Mouse (Mus musculus): Measurements from ENCODE around the gene Neurog2.

The Neurog2 gene

DNA sequence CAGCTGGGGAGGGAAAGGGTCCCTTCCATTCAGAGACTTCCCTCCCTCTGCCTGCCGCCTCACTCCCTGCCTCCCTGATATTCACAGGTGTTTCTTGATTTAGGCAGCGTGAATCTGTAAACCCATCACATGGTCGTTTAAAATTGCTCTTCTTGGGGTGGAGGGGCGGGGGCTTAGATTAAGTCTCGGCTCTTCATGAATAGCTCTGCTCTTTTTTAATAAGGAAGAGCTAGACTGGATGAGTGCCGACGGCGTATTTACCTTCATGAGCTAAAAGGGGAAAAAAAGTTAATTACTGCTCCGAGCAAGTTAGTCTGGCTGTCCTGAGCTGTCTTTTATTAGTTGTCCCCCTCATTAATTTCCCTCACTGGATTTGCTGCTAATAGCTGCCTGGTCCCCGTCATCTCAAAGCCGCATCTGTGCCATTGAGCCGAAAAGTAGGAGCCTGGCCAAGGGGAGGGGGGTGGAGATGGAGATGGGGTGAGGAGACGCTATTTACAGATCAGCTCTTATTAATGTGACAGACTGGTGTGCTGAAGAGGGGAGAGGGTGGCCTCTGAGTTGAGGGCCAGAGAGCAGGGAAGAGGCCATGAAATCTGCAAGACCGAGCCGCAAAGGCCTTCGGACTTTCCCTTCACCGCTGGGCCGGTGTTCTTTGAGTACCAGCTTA is 13.4 kb downstream of the Neurog2 start:
- DNase-seq (ENCODE audit: low spot score): no peak

DNA sequence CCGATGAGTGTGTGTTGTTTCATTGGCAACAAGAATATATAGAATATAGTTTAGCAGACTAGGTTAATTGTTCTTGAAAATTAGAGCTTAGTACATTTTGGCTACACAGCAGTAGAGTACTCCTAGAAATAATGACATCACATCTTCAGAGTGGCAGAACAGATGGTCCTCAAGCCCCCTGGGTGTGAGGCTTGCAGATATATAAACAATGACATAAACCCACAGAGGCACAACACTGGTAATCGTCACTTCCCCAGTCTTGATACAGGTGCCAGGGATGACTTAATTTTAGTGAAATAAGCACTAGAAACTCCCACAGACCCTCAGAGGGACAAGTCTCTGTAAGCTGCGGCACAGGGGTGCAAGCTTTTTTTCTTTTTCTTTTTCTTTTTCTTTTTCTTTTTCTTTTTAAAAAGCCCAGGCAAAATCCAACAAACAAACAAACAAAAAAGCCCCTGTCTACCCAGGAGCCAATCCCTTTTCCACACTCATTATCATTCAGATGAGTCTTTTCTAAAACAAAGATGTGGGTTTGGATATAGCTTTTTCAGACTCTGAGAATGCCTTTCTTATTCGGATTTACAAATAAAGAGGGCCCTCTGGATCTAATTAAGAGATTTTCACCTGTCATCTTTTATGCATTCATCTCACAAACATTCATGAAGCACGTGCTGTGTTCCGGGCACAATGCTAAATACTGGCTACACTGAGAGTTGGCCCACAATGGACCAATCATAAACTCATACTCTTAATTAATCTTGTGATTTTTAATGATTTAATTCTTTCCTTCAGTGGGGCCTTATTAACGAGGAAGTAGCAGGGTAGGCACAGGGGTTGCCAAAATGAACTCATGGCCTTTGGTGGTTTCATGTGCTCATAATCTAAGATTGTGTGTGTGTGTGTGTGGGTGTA is 19.1 kb downstream of the Neurog2 start:
- no peak for DNase-seq (ENCODE audit: low spot score)

DNA sequence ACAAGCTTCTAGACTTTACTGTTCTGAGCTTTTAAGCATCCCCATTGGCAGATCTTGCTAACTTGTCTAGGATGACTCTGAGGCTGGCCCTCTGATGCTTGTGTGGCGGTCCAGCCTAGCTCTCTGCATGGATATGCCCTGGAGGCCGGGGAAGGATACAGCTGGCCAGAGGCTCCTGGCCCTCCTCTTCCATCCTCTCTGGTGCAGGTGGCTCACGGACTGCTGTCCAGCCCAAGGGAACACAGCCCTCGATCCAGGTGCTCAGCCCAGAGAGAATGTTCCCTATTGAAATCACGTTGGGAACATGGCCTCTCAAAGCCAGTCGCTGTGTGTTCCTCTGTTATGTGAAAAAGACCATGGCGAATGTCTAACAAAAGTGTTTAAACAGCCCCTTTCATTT is 27.8 kb downstream of the Neurog2 start:
- DNase-seq (ENCODE audit: low spot score): peak; percentile 23

DNA sequence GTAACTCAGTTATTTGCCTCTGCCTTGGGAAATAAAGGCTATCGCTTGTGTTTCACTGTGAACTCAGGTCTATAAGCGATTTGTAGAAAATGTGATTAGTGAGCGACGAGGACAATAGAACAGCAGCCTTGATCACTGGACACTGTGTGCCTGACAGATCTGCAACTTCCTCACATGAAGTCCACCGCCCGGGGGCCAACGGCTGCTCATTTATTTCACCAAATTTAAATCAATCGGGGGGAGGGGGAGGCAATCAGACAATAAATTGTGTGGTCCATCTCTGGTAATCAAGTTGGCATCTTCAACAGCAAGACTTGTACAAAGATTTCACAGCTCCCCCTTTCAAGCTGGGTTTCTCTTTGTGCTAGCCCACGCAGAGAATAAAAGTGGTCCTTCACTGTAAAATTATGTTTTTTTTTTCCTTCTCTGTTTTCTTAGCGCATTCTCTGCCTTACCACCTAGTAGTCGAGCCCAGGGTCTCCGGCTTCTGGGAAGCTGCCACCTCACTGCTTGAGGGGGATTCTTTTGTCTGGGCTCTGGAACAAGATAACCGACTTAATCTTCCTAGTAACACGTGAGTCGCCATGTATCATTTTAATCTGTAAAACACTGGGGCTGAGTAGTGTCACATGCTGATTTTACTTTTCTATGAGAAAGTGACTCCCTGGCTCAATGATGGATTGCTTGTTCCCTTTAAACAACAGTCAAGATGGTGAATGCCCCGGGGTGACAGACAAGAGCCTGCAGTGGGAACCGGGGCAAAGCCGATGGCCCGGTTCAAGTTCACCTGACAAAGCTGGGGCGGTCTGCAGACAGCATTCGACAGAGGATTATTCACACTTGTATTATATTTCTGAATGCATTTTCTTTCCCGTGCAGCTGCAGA is 29.0 kb downstream of the Neurog2 start:
- peak; percentile 48 for DNase-seq (ENCODE audit: low spot score)

DNA sequence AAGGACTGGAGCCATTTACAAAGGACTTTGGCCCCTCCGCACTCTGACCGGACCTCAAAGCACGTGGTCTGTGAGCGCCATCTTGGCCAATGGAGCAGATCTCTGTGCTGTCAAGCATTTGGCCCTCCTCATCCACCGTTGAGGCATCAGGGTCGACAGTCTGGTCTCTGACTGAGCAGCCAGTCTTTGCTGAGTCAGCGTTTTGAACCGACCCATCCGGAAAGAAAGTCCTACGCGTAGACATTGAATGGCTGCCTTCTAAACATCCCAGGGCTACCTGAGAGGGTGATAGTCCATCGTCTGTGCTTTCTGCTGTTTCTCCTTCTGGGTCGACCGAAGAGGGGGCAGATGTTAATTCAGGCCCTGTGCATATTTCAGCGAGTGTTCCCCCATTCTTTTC is 46.8 kb downstream of the Neurog2 start:
- DNase-seq (ENCODE audit: low spot score): no peak
